Mouse (Mus musculus) ES-E14 (cell line): ENCODE results near the gene Dlat.

Source experiments
- MAFK ChIP-seq: IDR thresholded peaks from 2 replicates; pipeline ENCODE4 v1.6.1; 2014; ENCODE audit warnings: mild to moderate bottlenecking, low read depth, low read length, inconsistent platforms; ENCODE audit not compliant: insufficient read depth
- ZNF384 ChIP-seq: IDR thresholded peaks from 2 replicates; pipeline ENCODE4 v1.6.1; 2012; ENCODE audit warnings: low read depth, low read length, inconsistent platforms

DNA sequence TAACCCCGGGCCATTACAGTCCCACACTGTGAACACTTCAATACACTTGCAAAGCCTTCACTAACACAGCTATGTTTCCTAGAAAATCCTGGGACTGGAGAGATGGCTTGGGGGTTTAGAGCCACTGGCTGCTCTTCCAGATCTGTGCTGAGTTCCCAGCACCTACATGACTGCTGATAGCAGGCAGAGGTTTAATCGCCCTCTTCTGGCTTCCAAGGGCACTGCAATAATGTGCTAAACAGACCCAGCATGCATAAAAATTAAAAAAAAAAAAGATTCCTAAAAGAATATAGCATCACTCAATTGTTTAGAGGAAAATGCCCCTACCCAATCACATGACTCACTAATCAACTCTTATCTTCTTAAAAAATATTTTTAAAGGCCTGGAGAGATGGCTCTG is 26.5 kb downstream of the Dlat start:
- TF ChIP-seq MAFK (no peak), ZNF384 (no peak)
